1 mouse cellular context compared by ENCODE assay signal in the genomic region with DNA sequence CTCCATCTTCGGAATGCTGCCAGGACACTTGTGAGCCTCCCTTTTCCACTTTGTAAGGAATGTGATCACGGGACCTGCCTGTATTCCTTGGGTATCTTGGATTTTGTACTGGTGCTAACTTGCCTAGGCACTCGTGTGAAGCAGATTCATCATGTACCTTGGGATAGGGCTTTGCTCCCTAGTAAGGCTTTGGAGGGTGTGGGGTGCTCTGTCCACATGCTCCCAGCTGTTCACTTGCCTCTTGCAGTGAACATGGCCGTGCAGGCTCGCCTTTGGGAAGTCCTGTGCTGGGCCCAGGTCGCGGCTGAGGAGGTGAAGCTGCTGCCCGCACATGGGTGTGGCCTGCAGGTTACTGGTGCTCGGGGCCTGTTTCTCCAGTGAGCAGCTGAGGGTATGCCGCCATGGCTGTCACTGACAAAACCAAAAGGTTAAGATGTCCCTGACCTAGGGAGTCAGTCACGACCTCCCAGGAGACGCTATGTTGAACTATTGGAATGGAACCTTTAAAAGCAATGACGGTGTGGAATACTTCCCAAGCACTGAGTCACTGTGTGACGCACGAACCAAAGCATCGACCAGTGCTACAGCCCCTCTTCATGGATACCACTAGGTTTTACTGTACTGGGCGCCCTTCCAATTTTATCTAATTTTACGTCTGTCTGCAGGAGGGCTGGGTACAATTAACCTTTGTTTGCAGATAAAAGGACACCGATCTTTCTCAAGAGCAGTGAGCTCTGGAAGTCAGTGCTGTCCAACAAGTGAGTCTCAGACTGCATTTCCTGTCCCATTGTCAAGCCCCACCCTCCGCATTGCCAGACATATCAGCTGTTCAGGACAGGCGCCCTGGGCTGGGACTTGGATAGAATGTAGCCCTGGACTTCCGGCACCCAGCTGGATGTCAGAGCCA.
A peak's percentile ranks its signal among the peaks of the same experiment; 100 is the strongest.
TF ChIP-seq lines count a peak whose summit lies in the region.

No protein-coding gene starts in this region.

TF ChIP-seq in MEL, 35 proteins besides CTCF, POLR2A, EP300 and RAD21:
- TF ChIP-seq USF2 (IDR thresholded peaks at IDR 0.05; ENCODE audit: borderline replicate concordance in 1 of 2, insufficient read depth in 1 of 2, low read depth in 1 of 2, low read length in 2 of 2), result no peak
- no peak for TF ChIP-seq ZNF384 (IDR thresholded peaks at IDR 0.05; ENCODE audit: low read depth, low read length)
- TF ChIP-seq MYC (IDR thresholded peaks at IDR 0.05; ENCODE audit: low read depth, low read length), result peak; percentile 46; the same call in 1 of the 2 replicates
- TF ChIP-seq POLR2AphosphoS2 (IDR thresholded peaks at IDR 0.05; ENCODE audit: low read length), result peak; percentile 97
- TF ChIP-seq NRF1 (IDR thresholded peaks at IDR 0.05; ENCODE audit: insufficient read depth, low read depth, low read length, poor library complexity, severe bottlenecking), result no peak
- no peak for TF ChIP-seq TBP (IDR thresholded peaks at IDR 0.05; ENCODE audit: low read depth, low read length)
- TF ChIP-seq ELF1 (IDR thresholded peaks at IDR 0.05; ENCODE audit: low read depth, low read length), result peak; percentile 58; the same call in 1 of the 2 replicates
- TF ChIP-seq MAX (IDR thresholded peaks at IDR 0.05; ENCODE audit: low read length), result no peak
- peak; percentile 31; the same call in 1 of the 2 replicates for TF ChIP-seq POLR2AphosphoS5 (IDR thresholded peaks at IDR 0.05; ENCODE audit: borderline replicate concordance, low read depth, low read length)
- TF ChIP-seq RCOR1 (IDR thresholded peaks at IDR 0.05; ENCODE audit: low read depth, low read length), result peak; percentile 63; the same call in 1 of the 2 replicates
- TF ChIP-seq USF1 (IDR thresholded peaks at IDR 0.05; ENCODE audit: low read depth, low read length), result no peak
- 0 out of 2 replicates have a peak, but pooled peaks have one; percentile 52 for TF ChIP-seq JUND (IDR thresholded peaks at IDR 0.05; ENCODE audit: low read depth, low read length)
- no peak for TF ChIP-seq TCF12 (IDR thresholded peaks at IDR 0.05; ENCODE audit: low read depth, low read length)
- TF ChIP-seq MAZ (IDR thresholded peaks at IDR 0.05; ENCODE audit: low read depth, low read length), result no peak
- TF ChIP-seq UBTF (IDR thresholded peaks at IDR 0.05; ENCODE audit: borderline replicate concordance, insufficient read depth, low read depth, low read length), result no peak
- TF ChIP-seq HCFC1 (IDR thresholded peaks at IDR 0.05; ENCODE audit: low read depth, low read length), result 0 out of 2 replicates have a peak, but pooled peaks have one; percentile 46
- no peak for TF ChIP-seq MEF2A (IDR thresholded peaks at IDR 0.05; ENCODE audit: extremely low read depth, insufficient replicate concordance, low read depth, low read length, poor library complexity, severe bottlenecking)
- peak; percentile 43 for TF ChIP-seq TAL1 (IDR thresholded peaks at IDR 0.05; ENCODE audit: low read length)
- TF ChIP-seq SIN3A (IDR thresholded peaks at IDR 0.05; ENCODE audit: low read length), result peak; percentile 90
- TF ChIP-seq ZMIZ1 (IDR thresholded peaks at IDR 0.05; ENCODE audit: low read depth, low read length), result peak; percentile 97
- no peak for TF ChIP-seq CHD1 (IDR thresholded peaks at IDR 0.05; ENCODE audit: low read depth, low read length)
- peak; percentile 48 for TF ChIP-seq SMC3 (IDR thresholded peaks at IDR 0.05; ENCODE audit: low read depth, low read length)
- peak; percentile 43; the same call in 1 of the 2 replicates for TF ChIP-seq NELFE (IDR thresholded peaks at IDR 0.05; ENCODE audit: low read depth, low read length)
- no peak for TF ChIP-seq MAFK (IDR thresholded peaks at IDR 0.05; ENCODE audit: borderline replicate concordance, low read depth, low read length)
- TF ChIP-seq GATA1 (IDR thresholded peaks at IDR 0.05; ENCODE audit: low read depth, low read length), result peak; percentile 42; the same call in 1 of the 2 replicates
- no peak for TF ChIP-seq E2F4 (IDR thresholded peaks at IDR 0.05; ENCODE audit: borderline replicate concordance, low read depth, low read length)
- 0 out of 2 replicates have a peak, but pooled peaks have one; percentile 40 for TF ChIP-seq ZKSCAN1 (IDR thresholded peaks at IDR 0.05; ENCODE audit: low read depth, low read length)
- peak; percentile 35; the same call in 1 of the 2 replicates for TF ChIP-seq BHLHE40 (IDR thresholded peaks at IDR 0.05; ENCODE audit: borderline replicate concordance, low read depth, low read length)
- TF ChIP-seq ETS1 (IDR thresholded peaks at IDR 0.05; ENCODE audit: low read depth, low read length), result peak; percentile 91
- TF ChIP-seq MXI1 (IDR thresholded peaks at IDR 0.05; ENCODE audit: low read depth, low read length), result 0 out of 2 replicates have a peak, but pooled peaks have one; percentile 31
- no peak for TF ChIP-seq KAT2A (conservative IDR thresholded peaks at IDR 0.05; ENCODE audit: low read depth, low read length)
- TF ChIP-seq MYB (IDR thresholded peaks at IDR 0.05; ENCODE audit: low read depth, low read length), result 0 out of 2 replicates have a peak, but pooled peaks have one; percentile 32
- no peak for TF ChIP-seq GABPA (IDR thresholded peaks at IDR 0.05; ENCODE audit: low read depth, low read length)
- TF ChIP-seq ZC3H11A (IDR thresholded peaks at IDR 0.05; ENCODE audit: low read depth, low read length), result no peak
- TF ChIP-seq CHD2 (IDR thresholded peaks at IDR 0.05; ENCODE audit: low read length), result peak; percentile 79
